Mouse (Mus musculus): Measurements from ENCODE around the gene Defb22.

- no peak for TF ChIP-seq CTCF (IDR thresholded peaks at IDR 0.05; ENCODE audit: low read depth, low read length)
- TF ChIP-seq POLR2A (IDR thresholded peaks at IDR 0.05; ENCODE audit: borderline replicate concordance, low read depth, low read length) = no peak
Observed at GRCm38 (mm10) chr2:152511592-152511991, 21.7 kb upstream of the Defb22 start, which contains the start of gene Defb26.

Data from bone marrow macrophage, adult 2 months (primary cell).